Mouse (Mus musculus) v-Abl transformed pro-B cells (cell line): Measurements from ENCODE around the gene Cisd3.

Experiments used
- in situ Hi-C, 2 experiments: fragments of 400-800 bp; cut with MboI; formaldehyde crosslinking; loops; one replicate each; pipeline ENCODE4 v1.15.1; 2025; ENCODE audit not compliant: unreplicated experiment in 2 of 2

Cisd3 gene

DNA sequence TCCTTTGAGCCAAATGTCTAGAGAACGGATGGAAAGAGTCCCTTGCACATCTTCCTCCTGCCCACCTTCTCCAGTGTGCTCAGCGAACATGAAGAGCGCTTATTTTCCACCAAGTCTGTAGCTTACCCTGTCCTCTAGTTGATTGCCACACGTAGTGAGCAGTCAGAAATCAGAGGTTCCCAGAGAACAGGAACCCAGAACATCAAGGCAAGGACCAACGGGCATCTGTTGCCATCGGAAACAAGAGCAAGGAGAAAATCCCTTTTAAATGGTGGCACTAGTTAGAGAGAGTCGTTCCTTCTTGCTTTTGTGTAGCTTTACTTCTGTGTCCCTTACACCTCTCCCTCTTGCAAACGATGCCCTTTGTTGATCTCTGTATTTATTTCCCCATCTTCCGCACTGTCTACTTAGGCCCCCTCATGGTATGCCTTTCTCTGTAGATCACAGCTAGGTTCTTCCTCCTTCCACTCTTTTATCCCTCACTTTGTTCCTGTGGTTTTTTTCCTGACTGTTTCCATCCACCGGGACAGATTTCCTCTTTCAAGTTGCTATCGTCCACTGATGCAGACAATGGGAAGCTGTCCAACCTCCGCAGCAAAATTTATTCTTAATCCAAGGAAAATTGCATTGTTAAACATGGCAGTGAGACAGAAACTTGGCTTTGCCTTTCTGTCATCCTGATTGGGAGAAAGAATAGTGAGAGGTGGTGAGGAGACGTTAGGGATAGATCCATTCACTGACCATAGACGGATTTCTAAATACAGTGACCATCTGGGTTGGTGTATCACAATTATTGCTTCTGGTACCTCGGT is 16.2 kb downstream of the Cisd3 start:
- in situ Hi-C loops = loop anchor here in 1 of 2 experiments (5.0 to 25.0 kb wide), 2 partner anchors 96 to 1639 kb away; partner anchors contain the start of genes Lasp1 and Ube2z

GRCm38 (mm10) chr11:97702393-97702745 is 16.7 kb downstream of the Cisd3 start:
- in situ Hi-C loops = loop anchor here in 1 of 2 experiments (5.0 to 25.0 kb wide), 2 partner anchors 95 to 1640 kb away; partner anchors contain the start of genes Lasp1 and Ube2z

GRCm38 (mm10) chr11:97703039-97703826 is 17.6 kb downstream of the Cisd3 start, which contains the start of gene Psmb3:
Gene Psmb3 (plus strand): TSS chr11:97703399.
- in situ Hi-C loops = loop anchor here in 1 of 2 experiments (5.0 to 25.0 kb wide), 2 partner anchors 94 to 1641 kb away; partner anchors contain the start of genes Lasp1 and Ube2z

DNA sequence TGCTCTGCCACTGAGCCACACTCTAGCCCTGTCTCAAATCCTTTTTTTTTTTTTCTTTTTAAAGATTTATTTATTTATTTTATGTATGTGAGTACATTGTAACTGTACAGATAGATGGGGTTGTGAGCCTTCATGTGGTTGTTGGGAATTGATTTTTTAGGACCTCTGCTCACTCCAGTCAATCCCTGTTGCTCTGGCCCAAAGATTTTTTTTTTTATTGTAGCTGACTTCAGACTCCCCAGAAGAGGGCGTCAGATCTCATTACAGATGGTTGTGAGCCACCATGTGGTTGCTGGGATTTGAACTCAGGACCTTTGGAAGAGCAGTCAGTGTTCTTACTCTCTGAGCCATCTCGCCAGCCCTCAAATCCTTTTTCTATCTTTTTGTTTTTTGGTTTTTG is 24.4 kb downstream of the Cisd3 start:
- in situ Hi-C loops = loop anchor here in 1 of 2 experiments (25.0 kb wide), 1 partner anchor 1648 kb away; the partner anchor contains the start of gene Ube2z

DNA sequence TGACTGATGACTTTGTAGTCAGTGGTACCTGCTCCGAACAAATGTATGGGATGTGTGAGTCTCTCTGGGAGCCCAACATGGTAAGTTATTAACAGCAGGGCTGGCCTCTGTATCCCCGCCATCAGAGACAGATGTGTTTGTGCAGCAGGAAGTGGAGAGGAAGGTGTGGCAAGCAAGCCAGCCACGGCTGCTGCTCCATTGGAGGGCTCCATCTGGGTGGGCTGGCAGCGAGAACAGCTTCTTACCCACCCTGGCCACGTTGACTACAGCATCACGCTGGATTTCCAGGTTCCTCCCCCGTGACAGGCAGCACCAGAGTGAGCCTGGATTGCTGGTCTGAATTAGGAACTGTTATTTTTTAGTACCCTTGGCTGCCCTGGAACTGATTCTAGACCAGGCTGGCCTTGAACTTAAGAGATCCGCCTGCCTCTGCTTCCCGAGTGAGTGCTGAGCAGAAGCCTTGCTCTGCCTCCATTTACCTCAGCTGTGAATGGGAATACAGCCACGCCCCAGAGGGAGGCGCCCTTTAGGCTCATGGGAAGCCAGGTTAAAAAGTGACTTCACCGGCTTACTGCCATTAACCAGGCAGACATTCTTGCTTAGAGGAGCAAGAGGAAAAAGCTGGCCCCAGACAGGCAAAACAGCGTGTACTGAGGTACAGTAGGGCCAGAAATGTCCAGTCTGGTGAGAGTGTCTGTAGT is 25.7 kb downstream of the Cisd3 start:
- in situ Hi-C loops = loop anchor here in 1 of 2 experiments (25.0 kb wide), 1 partner anchor 1649 kb away; the partner anchor contains the start of gene Ube2z

DNA sequence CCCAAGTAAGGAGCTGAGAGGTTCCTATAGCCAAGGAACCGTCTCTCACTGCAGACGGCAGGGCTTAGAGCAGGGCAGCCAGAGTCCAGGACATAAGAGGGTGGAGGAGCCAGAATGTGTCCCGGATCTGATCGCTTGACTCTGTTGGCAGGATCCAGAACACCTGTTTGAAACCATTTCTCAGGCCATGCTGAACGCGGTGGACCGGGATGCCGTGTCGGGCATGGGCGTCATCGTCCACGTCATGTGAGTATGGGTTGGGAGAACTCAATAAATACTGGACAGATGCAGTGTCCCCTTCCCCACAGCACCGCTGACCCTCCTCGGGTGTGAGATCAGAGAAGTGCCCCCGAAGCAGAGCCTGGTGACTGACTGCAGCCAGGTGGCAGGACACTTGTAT is 26.7 kb downstream of the Cisd3 start:
- in situ Hi-C loops = loop anchor here in 1 of 2 experiments (25.0 kb wide), 1 partner anchor 1650 kb away; the partner anchor contains the start of gene Ube2z

- in situ Hi-C loops = loop anchor here in 1 of 2 experiments (25.0 kb wide), 1 partner anchor 1652 kb away; the partner anchor contains the start of gene Ube2z
Observed at GRCm38 (mm10) chr11:97713896-97714295, 28.3 kb downstream of the Cisd3 start.

GRCm38 (mm10) chr11:97714356-97714755 is 28.7 kb downstream of the Cisd3 start:
- in situ Hi-C loops = loop anchor here in 1 of 2 experiments (25.0 kb wide), 1 partner anchor 1652 kb away; the partner anchor contains the start of gene Ube2z

DNA sequence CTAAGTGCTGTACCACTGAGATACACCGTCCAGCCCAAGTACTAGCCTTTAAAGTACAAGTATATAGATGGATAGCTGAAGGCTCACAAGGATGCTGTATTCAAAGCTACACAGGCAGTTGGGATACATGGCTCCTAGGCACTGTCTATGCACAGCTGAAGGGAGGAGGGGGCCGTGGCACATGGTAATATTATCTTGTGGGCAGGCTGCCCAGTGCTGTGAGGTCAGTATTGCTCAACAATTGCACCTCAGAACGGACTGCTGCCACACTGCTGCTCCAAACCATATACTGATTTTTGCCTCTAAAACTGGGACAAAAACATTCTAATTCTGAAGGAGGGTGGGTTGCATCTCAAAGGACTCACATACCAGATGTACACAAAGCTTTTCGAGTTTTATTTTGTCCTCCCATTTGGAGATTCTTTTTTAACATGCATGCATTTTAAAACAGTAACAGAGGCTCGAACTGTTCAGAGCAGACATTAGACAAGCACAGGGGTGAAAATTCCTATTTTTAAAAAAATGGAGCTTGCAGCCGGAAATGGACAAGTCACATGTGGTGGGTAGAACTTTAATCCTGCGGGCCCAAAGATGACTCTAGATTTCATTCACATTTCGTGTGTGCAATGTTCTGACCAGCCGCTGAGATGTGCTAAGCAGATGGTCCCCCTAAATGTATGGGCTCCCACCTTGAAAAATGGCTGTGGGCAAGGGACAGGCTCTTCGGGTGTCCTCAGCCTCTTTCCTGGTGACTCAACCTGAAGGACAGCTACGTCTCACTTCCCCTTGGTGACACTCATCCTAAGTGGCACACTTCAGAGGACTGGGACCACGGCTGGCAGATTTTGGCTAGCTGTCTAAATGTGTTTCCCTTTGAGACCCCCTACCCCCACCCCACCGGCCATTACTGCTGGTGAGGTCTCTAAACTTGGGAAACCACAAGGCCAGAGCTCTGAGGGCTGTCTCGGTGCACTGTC is 29.4 kb downstream of the Cisd3 start:
- in situ Hi-C loops = loop anchor here in 1 of 2 experiments (25.0 kb wide), 1 partner anchor 1653 kb away; the partner anchor contains the start of gene Ube2z

- in situ Hi-C loops = loop anchor here in 1 of 2 experiments (25.0 kb wide), 1 partner anchor 1654 kb away; the partner anchor contains the start of gene Ube2z
Observed at GRCm38 (mm10) chr11:97716021-97716420, 30.4 kb downstream of the Cisd3 start.

DNA sequence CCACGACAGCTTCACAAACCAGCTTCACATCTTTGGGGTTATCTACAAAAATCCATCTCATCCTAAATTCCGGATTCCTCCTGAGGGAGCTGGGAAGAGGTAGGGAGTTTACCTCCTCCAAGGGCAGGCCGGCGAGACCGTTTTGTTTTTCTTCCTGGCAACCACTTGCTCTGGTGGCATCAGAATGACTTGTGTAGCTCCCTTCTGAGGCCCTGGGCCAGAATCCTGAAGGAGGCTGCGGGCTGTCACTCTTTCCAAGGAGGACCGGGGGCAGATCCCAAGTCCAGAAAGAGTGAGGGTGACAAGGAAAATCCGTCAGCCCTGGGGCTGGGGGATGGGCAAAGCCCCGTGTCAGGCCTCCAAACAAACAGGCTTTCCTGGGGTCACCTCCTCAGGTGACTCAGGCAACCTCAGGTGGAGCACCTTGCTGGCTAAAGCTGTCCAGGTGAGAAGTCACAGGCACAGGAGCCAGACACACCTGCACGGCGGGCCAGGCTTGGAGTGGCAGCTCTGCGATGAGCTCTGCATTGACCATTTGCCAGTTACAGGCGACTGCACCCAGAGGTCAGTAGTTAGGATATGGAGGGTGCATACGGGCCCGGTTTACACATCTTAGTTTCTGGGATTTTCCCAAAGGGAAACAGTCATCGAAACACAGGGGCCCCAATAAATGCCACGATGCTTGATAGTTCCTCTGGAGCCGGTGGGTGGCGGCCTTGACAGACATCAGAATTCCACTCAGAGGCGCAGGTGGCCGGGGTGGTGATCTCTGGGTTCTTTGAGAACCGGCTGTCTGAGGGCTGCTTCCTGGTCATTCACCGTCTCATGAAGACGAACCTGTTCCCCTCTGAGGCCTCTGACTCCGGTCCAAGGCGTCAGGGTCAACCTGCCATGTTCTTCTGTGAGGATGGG is 32.0 kb downstream of the Cisd3 start:
- in situ Hi-C loops = loop anchor here in 1 of 2 experiments (25.0 kb wide), 1 partner anchor 1655 kb away; the partner anchor contains the start of gene Ube2z

- in situ Hi-C loops = loop anchor here in 1 of 2 experiments (25.0 kb wide), 1 partner anchor 1656 kb away; the partner anchor contains the start of gene Ube2z
Observed at GRCm38 (mm10) chr11:97718281-97718860, 32.7 kb downstream of the Cisd3 start.

GRCm38 (mm10) chr11:97719041-97719440 is 33.4 kb downstream of the Cisd3 start:
- in situ Hi-C loops = loop anchor here in 1 of 2 experiments (25.0 kb wide), 1 partner anchor 1657 kb away; the partner anchor contains the start of gene Ube2z

DNA sequence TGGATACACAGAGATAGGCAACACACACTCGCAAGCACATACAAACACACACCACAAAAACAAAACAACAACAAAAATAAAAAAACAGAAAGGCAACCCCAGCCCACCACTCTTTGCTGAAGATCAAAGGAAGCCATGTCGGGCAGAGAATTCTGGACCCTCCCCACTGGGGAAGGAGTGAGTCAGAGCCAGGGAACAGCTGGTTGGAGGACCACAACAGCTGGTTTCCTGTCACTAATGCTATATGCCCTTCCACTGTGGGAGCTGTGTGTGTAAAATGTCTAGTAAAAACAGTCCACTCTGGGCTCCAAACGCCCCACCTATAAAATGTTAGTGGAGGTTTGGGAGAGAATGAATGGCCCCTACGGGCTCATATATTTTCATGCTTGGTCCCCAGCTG is 35.7 kb downstream of the Cisd3 start:
- in situ Hi-C loops = loop anchor here in 1 of 2 experiments (25.0 kb wide), 1 partner anchor 1659 kb away; the partner anchor contains the start of gene Ube2z

GRCm38 (mm10) chr11:97723709-97724108 is 38.1 kb downstream of the Cisd3 start:
- in situ Hi-C loops = loop anchor here in 1 of 2 experiments (25.0 kb wide), 1 partner anchor 1661 kb away; the partner anchor contains the start of gene Ube2z

DNA sequence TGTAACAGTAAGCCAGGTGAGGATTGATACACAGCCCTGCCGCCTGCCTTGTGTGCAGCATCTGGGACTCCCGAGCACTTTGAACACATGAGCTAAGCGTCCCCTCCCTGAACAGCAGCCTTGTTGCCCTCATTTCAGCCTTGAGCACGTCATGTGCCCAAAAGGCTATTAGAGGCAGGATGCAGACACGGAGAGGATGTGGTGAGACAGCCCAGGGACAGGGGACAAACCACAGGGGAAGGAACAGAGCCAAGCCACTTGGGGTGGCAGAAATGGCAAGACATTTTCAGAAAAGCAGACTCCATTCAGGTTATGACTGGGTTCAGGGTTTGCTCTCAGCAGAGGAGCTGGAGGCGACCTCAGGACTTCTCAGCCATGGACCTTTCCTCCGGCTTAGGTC is 42.7 kb downstream of the Cisd3 start:
- in situ Hi-C loops = no loop called here

DNA sequence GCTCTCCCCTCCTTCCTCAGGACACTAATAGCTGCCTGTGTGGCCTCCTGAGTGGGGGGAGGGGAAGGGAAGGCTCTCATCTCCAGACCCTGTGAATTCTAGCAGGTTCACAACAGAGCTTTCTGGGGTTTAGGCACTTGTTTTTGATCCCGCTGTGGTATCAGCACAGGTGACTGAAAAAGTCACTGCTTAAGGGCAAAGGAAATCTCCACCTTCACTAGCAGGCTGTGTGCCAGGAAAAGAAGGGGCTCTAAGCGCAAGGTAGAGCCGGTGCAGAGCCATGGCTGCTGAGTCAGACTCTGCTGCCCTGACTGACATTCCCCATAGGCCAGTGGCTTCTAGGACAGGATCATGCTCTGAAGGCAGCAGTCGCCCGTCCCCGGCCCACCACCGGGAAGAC is 43.1 kb downstream of the Cisd3 start:
- in situ Hi-C loops = no loop called here
